Mouse (Mus musculus) thymus, postnatal 0 days (tissue): Measurements from ENCODE around the gene Gemin6. TPM values are rescaled to one million over a fixed set of nuclear protein-coding genes. Genes with fewer than 3 reads are reported as not detected.
"Not testable (repeated sequence)": the region's sequence is repeated elsewhere in the genome, so short reads cannot be mapped to it uniquely, and the experiment has no call there.

Source experiments
- DNase-seq: peaks from one replicate; pipeline ENCODE4 v3.0.0-alpha.2; 2015; ENCODE audit warnings: low spot score
- polyA plus RNA-seq: library from polyadenylated mRNA; unstranded; fragments of >200 nt; fragmentation: Nextera tagmentation; extraction: Ambion mirVana; gene quantifications from 2 replicates; pipeline ENCODE4 v1.2.1, GENCODE M21; 2015

The Gemin6 gene
- polyA plus RNA-seq, 1 experiment from 2014 or later: 41.4 TPM

DNA sequence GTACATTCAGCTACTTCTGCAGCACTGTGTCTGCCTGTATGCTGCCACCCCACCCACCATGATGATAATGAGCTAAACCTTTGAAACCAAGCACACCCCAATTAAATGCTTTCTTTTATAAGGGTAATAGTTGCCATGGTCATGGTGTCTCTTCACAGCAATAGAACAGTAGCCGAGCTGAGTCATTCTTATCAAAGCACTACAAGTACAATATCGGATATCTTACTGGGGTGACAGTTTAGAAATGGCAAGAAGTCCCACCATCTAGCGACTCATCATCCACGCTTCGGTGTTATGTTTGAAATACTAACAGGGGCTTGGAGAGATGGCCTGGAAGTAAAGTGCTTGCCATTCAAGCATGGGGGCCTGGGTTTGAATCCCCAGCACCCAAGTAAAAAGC lies 9.6 kb downstream of the Gemin6 start:
- no peak for DNase-seq

DNA sequence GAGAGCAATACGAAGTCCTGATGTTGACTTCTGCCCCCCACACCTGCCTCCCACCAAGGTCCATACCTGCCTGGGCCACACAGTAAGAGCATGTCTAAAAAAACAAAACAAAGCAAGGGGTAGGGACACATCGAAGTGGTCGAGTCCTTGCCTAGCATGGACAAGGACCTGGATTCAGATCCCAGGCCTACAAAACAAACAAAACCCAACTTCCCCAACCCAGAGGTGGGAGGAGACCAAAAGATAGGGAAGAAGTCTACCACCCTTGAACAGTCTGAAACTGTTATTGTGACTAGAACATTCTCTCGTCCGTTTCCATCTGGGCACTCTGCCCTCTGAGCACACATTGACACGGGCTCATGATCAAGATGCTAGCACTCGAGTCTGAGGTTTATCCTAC lies 10.1 kb downstream of the Gemin6 start:
- DNase-seq: no peak

- no peak for DNase-seq
Measured at GRCm38 (mm10) chr17:80235477-80235876, 11.2 kb downstream of the Gemin6 start.

GRCm38 (mm10) chr17:80236805-80237204 lies 12.6 kb downstream of the Gemin6 start:
- DNase-seq: no peak

DNA sequence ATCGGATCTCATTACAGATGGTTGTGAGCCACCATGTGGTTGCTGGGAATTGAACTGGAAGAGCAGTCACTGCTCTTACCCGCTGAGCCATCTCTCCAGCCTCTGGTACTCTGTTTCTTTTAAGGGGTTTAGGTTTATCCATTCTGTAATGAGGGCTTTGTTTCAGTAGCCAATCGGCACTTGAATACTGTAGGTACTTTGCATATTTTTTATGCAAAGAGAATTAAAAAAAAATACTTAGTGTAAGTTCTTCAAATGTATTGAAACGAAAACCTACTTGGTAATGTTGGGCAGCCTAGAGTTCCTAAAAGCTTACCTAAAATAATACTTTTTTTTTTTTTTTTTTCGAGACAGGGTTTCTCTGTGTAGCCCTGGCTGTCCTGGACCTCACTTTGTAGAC lies 13.2 kb downstream of the Gemin6 start:
- no peak for DNase-seq

GRCm38 (mm10) chr17:80241594-80241993 lies 17.4 kb downstream of the Gemin6 start:
- DNase-seq: no peak

DNA sequence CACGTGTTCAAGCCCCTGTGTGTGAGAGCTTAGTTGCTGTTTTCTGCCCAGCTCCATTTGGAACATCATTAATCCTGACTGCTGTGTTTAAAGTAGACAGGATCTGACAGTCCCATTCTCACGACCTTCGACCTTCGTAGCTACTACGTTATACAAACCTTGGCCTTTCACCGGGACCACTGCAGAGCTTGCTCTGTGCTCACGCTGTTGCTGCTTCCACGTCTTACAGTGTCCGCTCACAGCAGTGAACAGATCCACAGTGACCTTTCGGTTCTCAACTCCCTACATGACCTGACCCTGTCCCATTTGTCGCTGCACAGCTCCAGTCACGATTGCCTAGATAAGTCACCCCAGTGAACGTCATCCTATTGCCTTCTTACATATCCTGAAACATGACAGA lies 18.9 kb downstream of the Gemin6 start:
- no peak for DNase-seq

DNA sequence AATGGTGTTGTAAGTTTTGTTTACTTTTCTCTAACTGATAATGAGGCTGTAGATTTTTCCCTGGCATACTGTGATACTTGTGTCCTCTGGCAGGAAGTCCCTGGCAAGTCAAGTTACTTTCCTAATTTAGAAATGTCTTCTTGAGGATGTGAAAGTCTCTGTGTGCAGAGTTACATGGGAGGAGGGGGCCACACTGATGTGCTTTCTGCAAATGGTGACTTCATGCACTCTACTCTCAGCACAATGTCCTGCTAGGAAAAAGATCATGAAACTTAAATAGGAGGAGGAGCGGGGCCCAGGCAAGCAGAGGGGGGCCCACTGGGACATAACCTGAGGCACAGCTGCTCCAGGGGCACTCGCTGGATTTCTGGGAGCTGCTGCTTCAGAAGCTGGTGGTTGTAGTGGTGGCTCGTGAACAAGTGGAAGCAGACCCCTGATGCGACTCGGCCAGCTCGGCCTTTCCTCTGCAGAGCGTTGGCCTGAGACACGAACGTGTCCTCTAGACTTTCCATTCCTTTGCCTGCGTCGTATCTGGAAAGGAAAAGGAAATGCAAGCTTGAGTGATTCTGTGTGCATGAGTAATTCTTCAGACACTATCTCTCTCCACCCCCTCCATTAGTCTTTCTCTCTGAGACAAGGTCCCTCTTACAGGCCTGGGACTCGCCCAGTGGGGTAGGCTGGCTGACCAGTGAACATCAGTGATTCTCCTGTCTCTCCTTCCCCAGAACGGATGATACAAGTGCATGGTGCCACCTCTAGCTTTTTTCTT lies 28.7 kb downstream of the Gemin6 start:
- DNase-seq: no peak

GRCm38 (mm10) chr17:80254421-80254820 lies 30.2 kb downstream of the Gemin6 start:
- DNase-seq: no peak

DNA sequence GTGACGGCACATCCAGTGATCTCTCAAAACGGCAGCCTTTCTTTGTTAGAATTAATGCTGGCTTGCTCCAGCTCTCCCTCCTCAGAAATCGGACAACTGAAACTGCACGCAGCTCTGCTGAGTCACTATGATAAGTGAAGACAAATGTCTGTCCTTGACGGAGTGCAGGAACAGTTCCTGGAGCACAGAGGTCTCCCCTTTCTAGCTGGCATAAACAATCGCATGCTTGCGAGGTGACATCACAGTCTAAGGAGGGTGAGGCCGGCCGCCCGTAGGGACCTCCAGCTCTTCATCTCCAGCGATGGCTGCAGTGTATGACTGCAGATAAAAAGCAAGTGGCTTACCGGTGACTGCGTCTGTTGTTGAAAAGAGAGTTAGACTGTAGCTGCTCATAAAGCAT lies 31.0 kb downstream of the Gemin6 start:
- DNase-seq: no peak

GRCm38 (mm10) chr17:80267065-80267464 lies 42.8 kb downstream of the Gemin6 start:
- DNase-seq: no peak

- DNase-seq: no peak
Measured at GRCm38 (mm10) chr17:80268151-80268550, 43.9 kb downstream of the Gemin6 start.

DNA sequence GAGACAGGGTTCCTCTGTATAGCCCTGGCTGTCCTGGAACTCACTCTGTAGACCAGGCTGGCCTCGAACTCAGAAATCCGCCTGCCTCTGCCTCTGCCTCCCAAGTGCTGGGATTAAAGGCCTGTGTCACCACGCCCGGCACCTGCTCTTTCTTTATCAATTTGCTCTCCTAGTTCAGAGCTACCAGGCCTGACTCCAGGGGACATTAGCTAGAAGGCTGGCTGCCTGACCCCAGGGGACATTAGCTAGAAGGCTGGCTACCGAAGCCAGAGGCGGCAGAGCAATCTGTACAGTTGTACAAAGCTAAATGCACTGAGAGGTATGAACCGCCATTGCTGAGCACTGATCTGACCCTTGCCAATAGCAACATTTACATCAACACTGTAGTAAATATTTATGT lies 46.4 kb downstream of the Gemin6 start:
- DNase-seq: not testable (repeated sequence)

Other genes with a start within 250 kb of the Gemin6 start
- gene Hnrnpll, start 162.1 kb upstream of the Gemin6 start, polyA plus RNA-seq: 58.1 and 68.5 TPM in 2 replicates
- gene Galm, start 97.0 kb upstream of the Gemin6 start, polyA plus RNA-seq: 7.6 and 8.4 TPM in 2 replicates
- gene Srsf7, start 17.1 kb upstream of the Gemin6 start, polyA plus RNA-seq: 705 and 759 TPM in 2 replicates
- gene Ttc39d, start 17.0 kb upstream of the Gemin6 start, polyA plus RNA-seq: 0.07 and 0.12 TPM in 2 replicates
- gene Morn2, start 65.8 kb downstream of the Gemin6 start, polyA plus RNA-seq: 14.8 and 17.6 TPM in 2 replicates
- 8.5 and 9.5 TPM in 2 replicates for gene Dhx57, start 66.0 kb downstream of the Gemin6 start, polyA plus RNA-seq
- 1.4 and 1.5 TPM in 2 replicates for gene Arhgef33, start 83.0 kb downstream of the Gemin6 start, polyA plus RNA-seq
- gene Gm10190, start 149.1 kb downstream of the Gemin6 start, polyA plus RNA-seq: 1.5 and 1.6 TPM in 2 replicates